Mouse (Mus musculus): ENCODE measurements at regions not wholly inside any gene's neighbourhood (a gene's known extent, or its start where the extent isn't known, plus 50 kb on each side); places are given as distances from the start of the nearest gene placed in this dataset.

DNA sequence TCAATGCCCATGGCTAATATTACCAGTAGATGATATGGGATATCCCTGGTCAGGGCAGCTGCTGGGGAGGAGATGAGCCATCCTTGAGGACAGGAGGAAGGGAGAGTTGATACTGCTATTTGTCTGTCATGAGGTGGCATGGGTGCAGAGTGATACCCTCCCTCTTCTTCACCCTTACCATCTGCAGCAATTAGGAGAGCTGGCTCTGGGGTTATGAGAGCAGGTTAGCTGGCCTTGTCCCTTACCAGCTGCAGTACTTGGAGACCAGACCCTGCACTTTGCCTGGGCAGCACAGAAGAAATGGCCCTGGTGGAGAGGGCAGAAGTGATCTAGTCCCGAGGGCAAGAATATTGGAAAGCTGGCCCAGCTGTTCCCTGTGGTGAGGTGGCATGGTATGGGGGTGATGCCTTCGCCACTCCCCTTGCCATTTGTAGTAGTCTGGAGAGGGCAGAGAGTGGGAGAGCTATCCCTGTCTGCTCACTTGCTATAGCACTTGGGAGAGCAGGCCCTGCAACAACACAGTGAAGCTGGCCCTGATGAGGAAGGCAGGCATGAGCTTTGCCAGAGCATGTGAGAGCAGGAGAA, 73.6 kb upstream of the Ppp6c start:
- TF ChIP-seq POLR2A (IDR thresholded peaks at IDR 0.05; ENCODE audit: low read depth, low read length), result no peak
- TF ChIP-seq CTCF (IDR thresholded peaks at IDR 0.05; ENCODE audit: extremely low read depth, insufficient read length, insufficient replicate concordance, low read depth, low read length), result no peak
